Mouse (Mus musculus) ES-Bruce4 (cell line): ENCODE results near the gene Col4a2. TPM values are rescaled to one million over a fixed set of nuclear protein-coding genes. Genes with fewer than 3 reads are reported as not detected.
A peak's percentile ranks its signal among the peaks of the same experiment; 100 is the strongest.

Source experiments
- H3K27ac ChIP-seq: 2 replicates; pipeline ENCODE4 v1.5.1; 2012; ENCODE audit warnings: low read length, inconsistent platforms; ENCODE audit not compliant: insufficient read depth
- H3K27me3 ChIP-seq: 2 replicates; pipeline ENCODE4 v1.6.1; 2012; ENCODE audit warnings: mild to moderate bottlenecking, low read length, inconsistent platforms; ENCODE audit not compliant: control insufficient read depth, poor library complexity, insufficient read depth, severe bottlenecking
- H3K36me3 ChIP-seq: 2 replicates; pipeline ENCODE4 v1.6.1; 2012; ENCODE audit warnings: inconsistent platforms, mild to moderate bottlenecking, low read length, moderate library complexity; ENCODE audit not compliant: control insufficient read depth, poor library complexity, insufficient read depth, severe bottlenecking
- H3K4me1 ChIP-seq: one replicate; pipeline ENCODE4 v1.8.1; 2011; ENCODE audit warnings: low read length; ENCODE audit not compliant: control insufficient read depth, insufficient read depth
- H3K4me3 ChIP-seq: 2 replicates; pipeline ENCODE4 v1.5.1; 2011; ENCODE audit warnings: low read depth, mild to moderate bottlenecking, low read length
- H3K9ac ChIP-seq: 2 replicates; pipeline ENCODE4 v1.6.1; 2012; ENCODE audit warnings: low read depth, mild to moderate bottlenecking, inconsistent platforms; ENCODE audit not compliant: poor library complexity, severe bottlenecking
- H3K9me3 ChIP-seq: replicated peaks from 2 replicates; pipeline ENCODE4 v1.6.1; 2012; ENCODE audit warnings: mild to moderate bottlenecking, low read length, inconsistent platforms; ENCODE audit not compliant: control insufficient read depth, poor library complexity, insufficient read depth, severe bottlenecking
- CTCF ChIP-seq: IDR thresholded peaks from one replicate; pipeline ENCODE4 v1.8.1; 2011; ENCODE audit warnings: low read depth, low read length
- EP300 ChIP-seq: IDR thresholded peaks from 2 replicates; pipeline ENCODE4 v1.6.1; 2011; ENCODE audit warnings: low read depth, low read length; ENCODE audit not compliant: insufficient read depth
- POLR2A ChIP-seq: IDR thresholded peaks from one replicate; pipeline ENCODE4 v1.8.1; 2011; ENCODE audit warnings: low read length; ENCODE audit not compliant: insufficient read depth
- polyA plus RNA-seq: library from polyadenylated mRNA; stranded (reverse); fragments of >200 nt; gene quantifications from 2 replicates; pipeline ENCODE4 v1.2.4, GENCODE M21; 2011; ENCODE audit warnings: low read depth; ENCODE audit not compliant: missing spikeins, insufficient read depth, insufficient read length

Col4a2 gene
- polyA plus RNA-seq, 1 experiment: 30.3 TPM

DNA sequence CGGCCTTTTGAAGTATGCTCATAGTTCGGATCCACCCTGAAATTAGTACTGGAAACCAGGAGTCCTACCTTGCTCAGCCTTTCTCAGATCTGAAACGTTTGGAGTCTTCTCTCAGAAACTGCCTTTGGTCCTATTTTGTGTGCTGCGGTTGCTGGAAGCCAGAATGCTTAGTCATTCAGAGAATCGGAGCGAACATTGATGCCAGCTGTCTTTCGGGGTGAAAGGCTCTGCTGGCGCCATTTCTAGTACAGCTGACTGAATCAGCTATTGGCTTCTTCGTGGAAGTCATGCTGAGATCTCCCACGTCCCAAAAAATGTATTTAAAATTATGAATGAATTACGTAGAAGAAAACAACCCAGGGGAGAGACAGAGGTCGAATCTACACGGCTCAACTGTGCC is 105.2 kb downstream of the Col4a2 start:
- TF ChIP-seq CTCF (no peak), POLR2A (no peak), EP300 (no peak)
- Histone ChIP-seq H3K27me3 (no peaks in the 10 kb centered on the region), H3K4me1 (no peaks in the 10 kb centered on the region), H3K27ac (no peak overlapping the region), H3K9me3 (no peaks in the 10 kb centered on the region), H3K9ac (no peak overlapping the region), H3K36me3 (no peaks in the 10 kb centered on the region), H3K4me3 (no peak overlapping the region)

- Histone ChIP-seq H3K9me3 (no peaks in the 10 kb centered on the region), H3K36me3 (no peaks in the 10 kb centered on the region), H3K27me3 (no peaks in the 10 kb centered on the region), H3K9ac (no peak overlapping the region), H3K4me3 (no peak overlapping the region), H3K4me1 (no peaks in the 10 kb centered on the region), H3K27ac (no peak overlapping the region)
- TF ChIP-seq EP300 (no peak), CTCF (no peak), POLR2A (no peak)
Measured at GRCm38 (mm10) chr8:11419232-11419631, 106.6 kb downstream of the Col4a2 start.

- Histone ChIP-seq H3K4me3 (no peak overlapping the region), H3K27ac (no peak overlapping the region), H3K9ac (no peak overlapping the region), H3K27me3 (no peaks in the 10 kb centered on the region), H3K9me3 (no peaks in the 10 kb centered on the region), H3K36me3 (no peaks in the 10 kb centered on the region), H3K4me1 (no peaks in the 10 kb centered on the region)
- TF ChIP-seq CTCF (peak; percentile 71), EP300 (no peak)
Measured at GRCm38 (mm10) chr8:11419645-11420044, 107.0 kb downstream of the Col4a2 start.

DNA sequence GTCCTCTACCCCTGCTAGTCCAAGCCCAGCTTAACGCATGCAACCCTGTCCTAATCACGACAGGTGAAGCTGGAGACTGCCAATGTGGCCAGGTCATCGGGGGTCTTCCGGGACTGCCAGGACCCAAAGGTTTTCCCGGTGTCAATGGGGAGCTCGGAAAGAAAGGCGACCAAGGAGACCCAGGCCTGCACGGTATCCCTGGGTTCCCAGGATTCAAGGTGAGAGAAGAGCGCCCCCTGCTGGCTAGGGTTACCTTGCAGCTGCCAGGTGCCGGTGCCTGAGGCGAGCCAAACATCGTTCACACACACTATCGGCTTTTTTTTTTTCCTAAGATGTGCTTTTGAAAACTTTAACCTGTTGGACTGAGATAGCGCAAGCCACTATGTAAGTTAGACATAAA is 108.5 kb downstream of the Col4a2 start:
- no peaks in the 10 kb centered on the region for H3K27me3 ChIP-seq
- no peak overlapping the region for H3K27ac ChIP-seq
- no peaks in the 10 kb centered on the region for H3K4me1 ChIP-seq
- no peaks in the 10 kb centered on the region for H3K36me3 ChIP-seq
- TF ChIP-seq CTCF (peak; percentile 78), EP300 (no peak)
- no peak overlapping the region for H3K9ac ChIP-seq
- no peaks in the 10 kb centered on the region for H3K9me3 ChIP-seq
- H3K4me3 ChIP-seq: no peak overlapping the region

DNA sequence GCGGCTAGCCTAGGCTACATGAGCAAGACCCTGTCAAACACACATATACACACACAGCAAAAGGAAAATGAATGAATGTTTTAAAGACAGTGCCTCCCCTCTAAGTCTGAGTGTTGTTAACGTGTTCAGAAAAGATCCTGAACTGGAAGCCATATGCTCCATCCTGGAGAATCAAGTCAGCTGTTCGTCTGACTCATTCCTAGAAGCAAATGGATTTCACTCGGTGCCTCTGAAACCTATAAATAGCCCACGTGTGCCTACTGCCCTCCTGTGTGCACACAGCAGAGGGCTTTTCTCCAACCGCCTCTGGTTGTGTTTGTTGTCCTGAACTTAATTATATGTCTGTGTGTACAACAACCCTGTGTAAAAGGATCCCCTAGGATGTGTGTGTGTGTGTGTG is 109.4 kb downstream of the Col4a2 start:
- TF ChIP-seq POLR2A: no peak
- TF ChIP-seq EP300: no peak
- TF ChIP-seq CTCF: no peak
- Histone ChIP-seq H3K36me3 (no peaks in the 10 kb centered on the region), H3K4me1 (no peaks in the 10 kb centered on the region), H3K27me3 (no peaks in the 10 kb centered on the region), H3K27ac (no peak overlapping the region), H3K4me3 (no peak overlapping the region), H3K9me3 (no peaks in the 10 kb centered on the region), H3K9ac (no peak overlapping the region)

GRCm38 (mm10) chr8:11423091-11423490 is 110.5 kb downstream of the Col4a2 start:
- no peak overlapping the region for H3K27ac ChIP-seq
- H3K9ac ChIP-seq: no peak overlapping the region
- no peaks in the 10 kb centered on the region for H3K27me3 ChIP-seq
- H3K4me3 ChIP-seq: no peak overlapping the region
- H3K9me3 ChIP-seq: no peaks in the 10 kb centered on the region
- no peak for TF ChIP-seq POLR2A
- no peak for TF ChIP-seq EP300
- TF ChIP-seq CTCF: no peak
- H3K36me3 ChIP-seq: no peaks in the 10 kb centered on the region
- H3K4me1 ChIP-seq: no peaks in the 10 kb centered on the region
